Mouse (Mus musculus): ENCODE measurements around the gene Evi2b. TPM values are rescaled to one million over a fixed set of nuclear protein-coding genes. Genes with fewer than 3 reads are reported as not detected.
A peak's percentile ranks its signal among the peaks of the same experiment; 100 is the strongest.

Gene Evi2b
- 100 to 1,000 TPM in 16 of 26 experiments, 10 to 100 TPM in 10; 11.0 to 220 (median 121) TPM for total RNA-seq (2018; cell fraction: chromatin; rRNA removed)
- 100 to 1,000 TPM; 109 to 178 (median 145) TPM for total RNA-seq (2018; cell fraction: cytosol; rRNA removed)
- total RNA-seq (2018; cell fraction: nucleus; rRNA removed) = 100 to 1,000 TPM in 22 of 26 experiments, 10 to 100 TPM in 4; 35.6 to 316 (median 172) TPM
- polyA plus RNA-seq (2018) = 141 to 593 TPM (median 289 TPM) in 3 replicates

- peak within 1 kb of the TSS; percentile 98 for H3K27ac ChIP-seq
- peaks cover 79% of the 10 kb centered on the region for H3K79me2 ChIP-seq (ENCODE audit: inconsistent target)
- 0% methylated on average over 10 of the region's 10 CpGs for WGBS (ENCODE audit: missing documents)
- H3K4me3 ChIP-seq (ENCODE audit: inconsistent target) = peak within 1 kb of the TSS; percentile 58
- peaks cover 8% of the 10 kb centered on the region for H3K36me3 ChIP-seq (ENCODE audit: inconsistent target)
Measured at GRCm38 (mm10) chr11:79523560-79524309, at the start of gene Evi2b. Gene Evi2b (minus strand): TSS chr11:79523762.

- no peak overlapping the region for H3K4me3 ChIP-seq (ENCODE audit: inconsistent target)
- H3K36me3 ChIP-seq (ENCODE audit: inconsistent target) = peaks cover 43% of the 10 kb centered on the region
- H3K79me2 ChIP-seq (ENCODE audit: inconsistent target) = no peaks in the 10 kb centered on the region
- no peak overlapping the region for H3K27ac ChIP-seq
- whole genome bisulfite sequencing (ENCODE audit: missing documents) = 17% methylated on average over 2 of the region's 2 CpGs
Measured at GRCm38 (mm10) chr11:79570319-79570718, 46.8 kb upstream of the Evi2b start.

DNA sequence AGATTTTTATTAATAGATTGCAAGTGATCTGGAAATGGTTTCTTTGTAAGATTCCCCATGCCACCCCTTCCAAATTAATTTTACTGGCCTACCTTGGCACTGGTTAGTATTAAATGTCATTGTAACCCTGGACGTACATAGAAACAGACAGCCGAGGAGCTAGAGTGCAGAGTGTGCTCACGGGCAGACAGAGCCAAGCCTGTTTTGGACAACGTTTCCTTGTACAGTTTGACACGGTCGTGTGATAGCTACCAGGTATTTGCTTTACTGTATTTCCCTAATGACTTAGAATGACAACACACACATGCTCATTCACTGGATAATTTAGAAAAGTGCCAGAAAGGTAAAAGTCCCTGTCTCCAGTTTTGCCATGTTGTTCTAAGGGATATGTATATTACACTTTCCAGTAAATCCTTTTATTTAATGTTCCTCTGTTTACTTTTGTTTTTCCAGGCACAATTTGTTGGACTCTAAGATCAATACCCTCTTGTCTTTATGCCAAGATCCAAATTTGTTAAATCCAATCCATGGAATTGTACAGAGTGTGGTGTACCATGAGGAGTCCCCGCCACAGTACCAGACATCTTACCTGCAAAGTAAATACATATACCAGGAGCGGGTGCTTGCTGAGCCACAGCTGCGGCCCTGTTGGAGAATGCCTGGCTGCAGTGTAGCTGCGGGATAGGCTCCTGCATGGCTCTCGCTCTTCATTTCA, 44.8 kb upstream of the Evi2b start:
- Histone ChIP-seq H3K79me2 (ENCODE audit: inconsistent target) (no peaks in the 10 kb centered on the region), H3K4me3 (ENCODE audit: inconsistent target) (no peak overlapping the region), H3K36me3 (ENCODE audit: inconsistent target) (peaks cover 48% of the 10 kb centered on the region), H3K27ac (no peak overlapping the region)
- 97% methylated on average over 11 of the region's 11 CpGs for WGBS (ENCODE audit: missing documents)

DNA sequence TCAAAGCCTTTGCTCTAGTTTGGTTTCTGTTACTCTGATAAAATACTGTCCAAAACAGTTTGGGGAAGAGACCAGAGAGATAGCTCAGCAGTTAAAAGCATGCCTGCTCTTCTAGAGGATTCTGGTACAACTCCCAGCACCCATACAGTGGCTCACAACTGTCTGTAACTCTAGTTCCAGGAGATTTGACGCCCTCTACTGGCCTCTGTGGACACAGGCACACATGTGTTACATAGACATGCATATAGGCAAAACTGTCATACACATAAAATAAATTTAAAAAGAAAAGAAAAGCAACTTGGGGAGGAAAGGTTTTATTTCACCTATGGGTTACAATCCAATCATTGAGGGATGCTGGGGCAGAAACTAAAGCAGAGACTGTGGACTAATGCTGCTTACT, 43.4 kb upstream of the Evi2b start:
- WGBS (ENCODE audit: missing documents) = 100% methylated on average over 1 of the region's 1 CpGs
- peaks cover 52% of the 10 kb centered on the region for H3K36me3 ChIP-seq (ENCODE audit: inconsistent target)

GRCm38 (mm10) chr11:79563493-79563892, 39.9 kb upstream of the Evi2b start:
- H3K4me3 ChIP-seq (ENCODE audit: inconsistent target) = no peak overlapping the region
- H3K27ac ChIP-seq = no peak overlapping the region
- no peaks in the 10 kb centered on the region for H3K79me2 ChIP-seq (ENCODE audit: inconsistent target)
- 96% methylated on average over 7 of the region's 7 CpGs for WGBS (ENCODE audit: missing documents)
- peaks cover 44% of the 10 kb centered on the region for H3K36me3 ChIP-seq (ENCODE audit: inconsistent target)

More for the DNA sequence above, 43.4 kb upstream of the Evi2b start:
- Histone ChIP-seq H3K4me3 (ENCODE audit: inconsistent target) (no peak overlapping the region), H3K27ac (no peak overlapping the region), H3K79me2 (ENCODE audit: inconsistent target) (no peaks in the 10 kb centered on the region)

- Histone ChIP-seq H3K4me3 (ENCODE audit: inconsistent target) (no peak overlapping the region), H3K36me3 (ENCODE audit: inconsistent target) (peaks cover 29% of the 10 kb centered on the region), H3K79me2 (ENCODE audit: inconsistent target) (no peaks in the 10 kb centered on the region), H3K27ac (no peak overlapping the region)
- WGBS (ENCODE audit: missing documents) = 91% methylated on average over 4 of the region's 4 CpGs
Measured at GRCm38 (mm10) chr11:79560536-79560935, 37.0 kb upstream of the Evi2b start.

DNA sequence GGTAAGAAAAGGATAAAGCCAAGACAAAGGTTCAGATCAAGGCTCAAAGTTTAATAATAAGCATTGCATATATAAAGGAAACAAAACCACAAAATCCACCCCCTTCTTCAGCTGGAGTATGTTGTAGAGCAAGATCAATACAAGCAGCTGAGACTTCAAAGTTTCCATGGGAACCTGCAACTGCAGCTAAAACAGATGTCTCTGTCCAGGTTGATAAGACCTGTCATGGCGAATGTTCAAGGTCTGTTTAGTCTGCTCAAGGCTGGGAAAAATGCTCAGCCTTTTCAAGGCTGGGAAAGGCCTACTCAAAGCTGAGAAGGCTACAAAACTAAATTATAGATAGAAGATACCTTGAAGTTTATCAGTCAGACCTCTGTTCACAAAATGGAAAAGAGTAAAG, 29.1 kb upstream of the Evi2b start:
- Histone ChIP-seq H3K79me2 (ENCODE audit: inconsistent target) (no peaks in the 10 kb centered on the region), H3K27ac (no peak overlapping the region), H3K4me3 (ENCODE audit: inconsistent target) (no peak overlapping the region), H3K36me3 (ENCODE audit: inconsistent target) (peaks cover 56% of the 10 kb centered on the region)
- 88% methylated on average over 1 of the region's 1 CpGs for WGBS (ENCODE audit: missing documents)

- Histone ChIP-seq H3K36me3 (ENCODE audit: inconsistent target) (no peaks in the 10 kb centered on the region), H3K27ac (no peak overlapping the region), H3K4me3 (ENCODE audit: inconsistent target) (no peak overlapping the region), H3K79me2 (ENCODE audit: inconsistent target) (peaks cover 7% of the 10 kb centered on the region)
- WGBS (ENCODE audit: missing documents) = 98% methylated on average over 3 of the region's 3 CpGs
Measured at GRCm38 (mm10) chr11:79536293-79536692, 12.7 kb upstream of the Evi2b start.

GRCm38 (mm10) chr11:79535554-79535953, 12.0 kb upstream of the Evi2b start:
- Histone ChIP-seq H3K79me2 (ENCODE audit: inconsistent target) (peaks cover 15% of the 10 kb centered on the region), H3K4me3 (ENCODE audit: inconsistent target) (no peak overlapping the region), H3K27ac (no peak overlapping the region), H3K36me3 (ENCODE audit: inconsistent target) (no peaks in the 10 kb centered on the region)
- 29% methylated on average over 4 of the region's 4 CpGs for WGBS (ENCODE audit: missing documents)

GRCm38 (mm10) chr11:79533950-79534690, 10.6 kb upstream of the Evi2b start:
- Histone ChIP-seq H3K27ac (no peak overlapping the region), H3K4me3 (ENCODE audit: inconsistent target) (no peak overlapping the region), H3K36me3 (ENCODE audit: inconsistent target) (no peaks in the 10 kb centered on the region), H3K79me2 (ENCODE audit: inconsistent target) (peaks cover 29% of the 10 kb centered on the region)
- WGBS (ENCODE audit: missing documents) = 92% methylated on average over 8 of the region's 8 CpGs

DNA sequence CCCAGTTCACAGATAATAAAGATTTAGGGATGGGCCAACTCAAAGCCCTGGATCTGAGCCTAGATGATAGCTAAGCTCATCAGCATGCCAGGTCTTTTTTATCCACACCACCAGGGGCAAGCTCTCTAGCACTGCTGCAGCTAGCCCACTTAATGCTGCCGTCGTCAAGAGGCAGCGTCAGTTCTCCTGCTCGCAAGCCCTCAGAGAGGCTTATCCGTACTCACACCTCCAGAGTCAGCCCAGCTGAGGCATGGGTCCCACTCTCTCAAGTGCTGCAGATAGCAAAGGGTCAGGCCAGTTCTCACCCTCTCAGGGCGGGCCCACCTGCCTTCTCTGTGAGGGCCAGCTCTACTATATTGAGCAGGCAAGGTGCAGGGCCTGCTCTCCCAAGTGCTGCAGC, 9.7 kb upstream of the Evi2b start:
- Histone ChIP-seq H3K27ac (no peak overlapping the region), H3K4me3 (ENCODE audit: inconsistent target) (no peak overlapping the region), H3K36me3 (ENCODE audit: inconsistent target) (no peaks in the 10 kb centered on the region), H3K79me2 (ENCODE audit: inconsistent target) (peaks cover 37% of the 10 kb centered on the region)
- 97% methylated on average over 6 of the region's 6 CpGs for WGBS (ENCODE audit: missing documents)

DNA sequence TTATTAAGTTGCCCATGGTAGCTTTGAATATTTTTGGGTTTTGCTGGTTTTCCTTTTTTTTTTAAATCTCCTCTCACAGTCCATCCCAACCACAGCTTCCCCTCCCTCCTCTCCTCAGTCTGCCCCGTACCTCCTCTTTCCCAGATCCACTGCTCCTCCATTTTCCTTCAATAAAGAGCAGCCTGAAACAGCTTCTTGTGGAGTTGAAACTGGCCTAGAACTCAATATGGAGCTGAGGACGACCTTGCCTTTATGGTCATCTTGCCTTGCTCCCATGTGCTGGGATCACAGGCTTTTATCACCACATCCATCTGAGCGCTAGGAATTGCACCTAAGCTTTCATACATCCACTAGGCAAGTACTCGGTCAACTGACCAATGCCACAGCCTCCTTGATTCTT, 7.9 kb upstream of the Evi2b start:
- Histone ChIP-seq H3K27ac (peak overlapping the region; percentile 5; the same call in 1 of the 2 replicates), H3K36me3 (ENCODE audit: inconsistent target) (no peaks in the 10 kb centered on the region), H3K4me3 (ENCODE audit: inconsistent target) (no peak overlapping the region), H3K79me2 (ENCODE audit: inconsistent target) (peaks cover 40% of the 10 kb centered on the region)
- 74% methylated on average over 4 of the region's 4 CpGs for WGBS (ENCODE audit: missing documents)

DNA sequence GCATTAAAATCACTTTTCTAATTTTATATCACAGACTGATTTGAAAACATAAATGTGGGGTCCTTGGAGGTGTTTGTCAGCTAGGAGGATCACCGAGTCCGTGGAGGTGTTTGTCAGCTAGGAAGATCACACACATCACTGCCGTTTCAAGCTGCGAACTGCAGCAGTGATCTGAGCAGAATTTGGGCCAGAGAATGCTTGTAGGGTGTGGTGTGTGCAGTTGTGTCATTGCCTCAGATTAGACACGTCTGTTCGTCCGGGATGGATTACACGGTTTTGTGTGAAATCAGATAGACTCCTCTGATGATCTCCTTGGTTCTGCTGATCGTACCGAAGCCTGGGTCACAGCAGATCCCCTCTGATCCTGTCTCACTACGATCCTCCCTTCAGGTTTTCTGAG, 7.2 kb upstream of the Evi2b start:
- WGBS (ENCODE audit: missing documents) = 73% methylated on average over 11 of the region's 11 CpGs
- Histone ChIP-seq H3K36me3 (ENCODE audit: inconsistent target) (peaks cover 5% of the 10 kb centered on the region), H3K27ac (peak overlapping the region; percentile 98), H3K4me3 (ENCODE audit: inconsistent target) (peak overlapping the region; percentile 64; the same call in 1 of the 2 replicates), H3K79me2 (ENCODE audit: inconsistent target) (peaks cover 47% of the 10 kb centered on the region)

DNA sequence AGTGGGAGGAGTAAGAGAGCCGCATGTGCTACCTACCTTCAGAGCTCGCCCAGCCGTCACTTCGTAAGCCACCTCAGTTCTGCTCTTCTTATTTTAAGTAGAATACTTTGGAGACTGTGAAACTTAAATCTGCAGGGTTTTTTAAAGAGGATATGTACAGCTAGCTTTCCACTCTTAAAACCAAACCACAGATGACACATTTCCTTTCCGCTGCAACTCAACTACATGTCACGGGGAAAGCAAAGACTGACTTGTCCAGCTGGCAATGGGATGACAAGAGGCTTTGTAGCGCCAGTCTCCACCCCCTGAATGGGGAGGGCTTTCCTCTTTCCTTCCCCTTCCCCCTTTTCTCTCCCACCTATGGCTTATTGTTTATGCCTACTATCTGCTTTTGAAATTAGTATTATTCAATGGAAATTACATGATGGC, 6.8 kb upstream of the Evi2b start, which contains the start of the genes Evi2 and Evi2a:
TSS of gene Evi2 (minus strand) at position 257 of the 429 bp plus-strand sequence.
TSS of gene Evi2a (minus strand) at position 277 of the 429 bp plus-strand sequence.
- 0% methylated on average over 7 of the region's 7 CpGs for WGBS (ENCODE audit: missing documents)
- Histone ChIP-seq H3K27ac (peak within 1 kb of the TSS; percentile 98), H3K79me2 (ENCODE audit: inconsistent target) (peaks cover 51% of the 10 kb centered on the region), H3K36me3 (ENCODE audit: inconsistent target) (peaks cover 8% of the 10 kb centered on the region), H3K4me3 (ENCODE audit: inconsistent target) (peak within 1 kb of the TSS; percentile 64)

All from macrophage (primary cell).